ENCODE assay signal across 10 mouse cellular contexts in the genomic region with DNA sequence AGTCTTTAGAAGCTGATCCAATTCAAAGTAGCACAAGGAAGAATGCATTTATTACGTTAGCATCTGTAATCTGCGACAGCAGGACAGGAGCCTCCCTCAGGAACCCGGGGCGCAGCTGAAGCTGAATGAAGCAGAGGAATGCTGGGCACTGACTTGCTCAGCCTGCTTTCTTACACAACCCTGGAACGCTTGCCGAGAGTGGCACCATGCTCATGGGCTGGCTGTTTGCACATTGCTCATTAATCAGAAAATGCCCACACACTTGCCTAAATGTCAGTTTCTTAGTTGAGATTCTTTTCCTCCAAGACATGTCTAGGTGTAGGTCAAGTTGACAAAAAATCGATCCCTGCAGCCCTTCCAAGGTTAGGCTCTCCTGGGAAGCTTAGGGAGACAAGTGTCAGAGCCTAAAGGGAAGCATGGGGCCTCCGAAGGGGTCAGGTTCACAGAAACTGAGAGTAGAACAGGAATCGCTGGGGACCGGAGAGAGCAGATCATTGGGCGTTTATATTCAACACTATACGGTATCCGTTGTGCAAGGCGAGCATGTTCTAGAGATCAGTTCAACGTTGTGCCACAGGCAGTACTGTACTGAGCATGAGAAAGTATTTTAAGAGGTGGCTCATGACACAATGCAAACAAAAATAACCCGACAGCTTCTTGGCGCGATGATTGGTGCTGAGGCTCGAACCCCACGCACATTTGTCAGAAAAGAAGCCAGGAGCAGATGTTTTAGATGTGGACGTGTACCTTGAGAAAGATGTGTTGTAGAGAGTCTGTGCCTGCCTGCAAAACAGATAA. TPM values are rescaled to one million over a fixed set of nuclear protein-coding genes. Genes with fewer than 3 reads are reported as not detected.
DNase-seq lines count a peak whose midpoint lies in the region; ATAC-seq and TF ChIP-seq lines count a peak whose summit lies in the region.
"Had no signal": no experiment of that assay in that cellular context is flagged by ENCODE, and none has a peak within 500 bp of the region (broad histone marks: within the 10 kb centered on the region; RNA-seq: fewer than 3 reads in every experiment).

No protein-coding gene starts in this region.

- DNase-seq in layer of hippocampus, adult 9-11 months = peak; percentile 30
- DNase-seq in layer of hippocampus, adult 8-10 months (ENCODE audit: low spot score in 2 of 2) = no peak
- peak in 1 of 2 experiments; percentile 35 for DNase-seq in heart, adult 2 months
- peak; percentile 45 to 80 for DNase-seq in left cerebral cortex, postnatal 14 days (ENCODE audit: low spot score in 2 of 2)
- peak; percentile 35 for DNase-seq in right cerebral cortex, postnatal 25 days
- DNase-seq in kidney, adult 8-10 months = no peak

- ATAC-seq in megakaryocyte, adult 5-6 weeks (ENCODE audit: poor library complexity, severe bottlenecking) = no peak
- ATAC-seq in forebrain, embryonic 16.5 days = no peak
- ATAC-seq: hindbrain, embryonic 16.5 days had no signal

- peaks cover 1% of the 10 kb centered on the region; the same call in 1 of the 2 replicates for H3K4me1 ChIP-seq in heart, adult 2 months (ENCODE audit: control insufficient read depth, insufficient read depth, low read length)
- peaks cover 2% of the 10 kb centered on the region for H3K4me1 ChIP-seq in forebrain, embryonic 16.5 days (replicated peaks; ENCODE audit: control insufficient read depth, insufficient read depth, low read length)

- no peak for TF ChIP-seq EP300 in heart, adult 2 months (IDR thresholded peaks at IDR 0.05; ENCODE audit: insufficient read depth, low read depth, low read length)

- no peaks in the 10 kb centered on the region for H3K36me3 ChIP-seq in heart, adult 2 months (ENCODE audit: control insufficient read depth, insufficient read depth, low read length)
- peaks cover 6% of the 10 kb centered on the region for H3K36me3 ChIP-seq in forebrain, embryonic 16.5 days (ENCODE audit: control insufficient read depth, insufficient read depth)

- TF ChIP-seq POLR2A in heart, adult 2 months (IDR thresholded peaks at IDR 0.05; ENCODE audit: insufficient read depth, low read depth, low read length) = no peak

- intact Hi-C loops in heart, adult 2 months (cut with DNase I) = loop anchor here (5.0 kb wide), 1 partner anchor 358 kb away; no protein-coding TSS in a partner anchor
- intact Hi-C loops in left cerebral cortex, postnatal 14 days (cut with DNase I) = loop anchor here (5.0 kb wide), 2 partner anchors 488 to 688 kb away; a partner anchor contains a TSS

- 61% methylated on average over 21 of the region's 21 CpGs for WGBS in heart, adult 2 months
- WGBS in forebrain, embryonic 16.5 days = 78% methylated on average over 21 of the region's 21 CpGs

- H3K79me2 ChIP-seq in heart, adult 2 months (replicated peaks; ENCODE audit: control insufficient read depth, insufficient read depth, low read length) = no peaks in the 10 kb centered on the region

- TF ChIP-seq CTCF in heart, adult 2 months (IDR thresholded peaks at IDR 0.05) = no peak

- no peaks in the 10 kb centered on the region for H3K9me3 ChIP-seq in forebrain, embryonic 16.5 days (ENCODE audit: control insufficient read depth, low read length)

- no peaks in the 10 kb centered on the region for H3K27me3 ChIP-seq in heart, adult 2 months (ENCODE audit: control insufficient read depth, insufficient read depth, low read length)
- no peaks in the 10 kb centered on the region for H3K27me3 ChIP-seq in forebrain, embryonic 16.5 days (replicated peaks; ENCODE audit: control insufficient read depth, insufficient read depth, low read length)

- peak overlapping the region; percentile 38 for H3K27ac ChIP-seq in heart, adult 2 months
- no peak overlapping the region for H3K27ac ChIP-seq in forebrain, embryonic 16.5 days (ENCODE audit: low read length)

- no peak overlapping the region for H3K9ac ChIP-seq in heart, adult 2 months (ENCODE audit: low read depth, low read length)
- H3K9ac ChIP-seq in forebrain, embryonic 16.5 days (replicated peaks; ENCODE audit: low read depth, low read length) = no peak overlapping the region

- no peak overlapping the region for H3K4me2 ChIP-seq in forebrain, embryonic 16.5 days (ENCODE audit: low read length)

- H3K4me3 ChIP-seq in heart, adult 2 months = no peak overlapping the region
- H3K4me3 ChIP-seq in forebrain, embryonic 16.5 days (replicated peaks; ENCODE audit: low read length) = no peak overlapping the region
- H3K4me3 ChIP-seq: myocyte had no signal

RNA-seq across cellular contexts. Expression of a gene that starts 11.4 kb away (rescaled TPM):
- 10 to 100 TPM; 66.2 to 84.3 (median 78.0) TPM for total RNA-seq in layer of hippocampus, adult 8-10 months (2022)
- 1 to 10 TPM; 1.1 to 2.1 TPM for total RNA-seq in heart, adult 2 months (2021)
- polyA plus RNA-seq in heart, adult 2 months (2012; rRNA removed) = 0.62 and 0.82 TPM in 2 replicates
- 100 to 1,000 TPM; 119 to 138 TPM for total RNA-seq in left cerebral cortex, postnatal 14 days (2021)
- 0.16 TPM in 1 of 2 replicates, not detected in the other for total RNA-seq in megakaryocyte, adult 5-6 weeks (2015)
- not detected in 2 replicates for total RNA-seq in megakaryocyte, adult 5-6 weeks (2017)
- polyA plus RNA-seq in forebrain, embryonic 16.5 days (2015; fragmentation: Nextera tagmentation; extraction: Ambion mirVana) = 95.9 and 109 TPM in 2 replicates

Comparison
In these comparisons a context has a peak if more than half of its experiments do, and no peak if none do; other contexts are left out.
1. DNase-seq: peak in layer of hippocampus, adult 9-11 months (single experiment), left cerebral cortex, postnatal 14 days (2 of 2) and right cerebral cortex, postnatal 25 days (single experiment); none in layer of hippocampus, adult 8-10 months (0 of 2) and kidney, adult 8-10 months (0 of 2).
2. RNA of a gene that starts 11.4 kb away (total RNA-seq): 119 to 138 TPM in left cerebral cortex, postnatal 14 days and 66.2 to 84.3 TPM in layer of hippocampus, adult 8-10 months; 1.1 to 2.1 TPM in heart, adult 2 months and 0.16 TPM in megakaryocyte, adult 5-6 weeks; every median in the first group is over 10 times any median in the second.